Mouse (Mus musculus) midbrain, embryonic 16.5 days (tissue): ENCODE results near the gene Olfr94. TPM values are rescaled to one million over a fixed set of nuclear protein-coding genes. Genes with fewer than 3 reads are reported as not detected.
"Not testable (repeated sequence)": the region's sequence is repeated elsewhere in the genome, so short reads cannot be mapped to it uniquely, and the experiment has no call there.

ENCODE experiments used
- ATAC-seq: fragments of 200-750 bp; cut with Nextera tagmentation; 2 replicates; pipeline ENCODE4 v1.8.0; 2017; ENCODE audit warnings: moderate TSS enrichment
- H3K27ac ChIP-seq: fragments of 300-500 bp; sonication (generic); 2 replicates; pipeline ENCODE4 v1.5.1; 2014; ENCODE audit warnings: mild to moderate bottlenecking, low read length, mixed read lengths
- H3K27me3 ChIP-seq: fragments of 300-500 bp; sonication (generic); 2 replicates; pipeline ENCODE4 v1.6.1; 2014; ENCODE audit warnings: low read depth, low read length, mixed read lengths; ENCODE audit not compliant: control insufficient read depth, insufficient read depth
- H3K36me3 ChIP-seq: fragments of 300-500 bp; sonication (generic); 2 replicates; pipeline ENCODE4 v1.6.1; 2014; ENCODE audit warnings: mild to moderate bottlenecking, low read length, moderate library complexity, mixed read lengths; ENCODE audit not compliant: control insufficient read depth, insufficient read depth
- H3K4me1 ChIP-seq: fragments of 300-500 bp; sonication (generic); 2 replicates; pipeline ENCODE4 v1.6.1; 2014; ENCODE audit warnings: mild to moderate bottlenecking, low read length, mixed read lengths; ENCODE audit not compliant: control insufficient read depth, insufficient read depth
- H3K4me2 ChIP-seq: fragments of 300-500 bp; sonication (generic); 2 replicates; pipeline ENCODE4 v1.6.1; 2014; ENCODE audit warnings: mild to moderate bottlenecking, low read length, mixed read lengths
- H3K4me3 ChIP-seq: fragments of 300-500 bp; sonication (generic); 2 replicates; pipeline ENCODE4 v1.5.1; 2014; ENCODE audit warnings: low read depth, mild to moderate bottlenecking, low read length, moderate library complexity, mixed read lengths
- H3K9ac ChIP-seq: fragments of 300-500 bp; sonication (generic); 2 replicates; pipeline ENCODE4 v1.6.1; 2014; ENCODE audit warnings: low read depth, low read length, mixed read lengths
- H3K9me3 ChIP-seq: fragments of 300-500 bp; sonication (generic); replicated peaks from 2 replicates; pipeline ENCODE4 v1.6.1; 2014; ENCODE audit warnings: mild to moderate bottlenecking, low read length, mixed read lengths; ENCODE audit not compliant: control insufficient read depth, poor library complexity, severe bottlenecking
- WGBS: fragments of 180-500 bp; shearing (Covaris S2); extraction: QIAGEN DNeasy Blood & Tissue Kit; methylation state at CpG from one replicate; pipeline ENCODE4 v1.1.7; 2014; 5-methylcytosine and 5-hydroxymethylcytosine counted together
- polyA plus RNA-seq: library from polyadenylated mRNA; unstranded; fragments of >200 nt; fragmentation: Nextera tagmentation; extraction: Ambion mirVana; gene quantifications from 2 replicates; pipeline ENCODE4 v1.2.1, GENCODE M21; 2015

Gene Olfr94
- polyA plus RNA-seq = not detected in 2 replicates

DNA sequence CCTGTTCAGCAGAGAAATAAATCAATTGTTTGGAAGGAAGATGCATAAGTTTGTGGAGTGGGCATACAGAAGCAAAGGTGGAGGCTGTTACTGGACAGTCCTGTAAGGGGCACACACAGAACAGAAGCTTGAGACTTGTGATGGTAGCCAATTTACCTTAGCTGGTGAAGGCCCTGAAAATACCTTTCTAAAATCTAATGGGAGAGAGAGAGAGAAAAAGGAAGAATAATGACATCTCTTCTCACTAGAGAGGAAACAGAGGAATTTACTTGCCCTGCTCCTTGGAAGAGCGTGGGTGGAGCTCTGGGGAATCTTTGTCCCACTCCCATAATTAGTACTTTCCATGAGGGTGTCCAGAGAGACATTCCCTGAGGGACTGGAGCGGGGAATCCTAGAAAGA, at the start of gene Olfr94:
Gene Olfr94 (minus strand): TSS at position 101 of the 400 bp plus-strand sequence.
- Histone ChIP-seq H3K27ac (no peak within 1 kb of the TSS), H3K4me2 (no peak within 1 kb of the TSS), H3K9me3 (no peaks in the 10 kb centered on the region), H3K36me3 (no peaks in the 10 kb centered on the region), H3K27me3 (peaks cover 3% of the 10 kb centered on the region; the same call in 1 of the 2 replicates), H3K4me1 (peaks cover 14% of the 10 kb centered on the region), H3K9ac (no peak within 1 kb of the TSS), H3K4me3 (no peak within 1 kb of the TSS)
- 81% methylated on average over 2 of the region's 2 CpGs for WGBS
- ATAC-seq = no peak

DNA sequence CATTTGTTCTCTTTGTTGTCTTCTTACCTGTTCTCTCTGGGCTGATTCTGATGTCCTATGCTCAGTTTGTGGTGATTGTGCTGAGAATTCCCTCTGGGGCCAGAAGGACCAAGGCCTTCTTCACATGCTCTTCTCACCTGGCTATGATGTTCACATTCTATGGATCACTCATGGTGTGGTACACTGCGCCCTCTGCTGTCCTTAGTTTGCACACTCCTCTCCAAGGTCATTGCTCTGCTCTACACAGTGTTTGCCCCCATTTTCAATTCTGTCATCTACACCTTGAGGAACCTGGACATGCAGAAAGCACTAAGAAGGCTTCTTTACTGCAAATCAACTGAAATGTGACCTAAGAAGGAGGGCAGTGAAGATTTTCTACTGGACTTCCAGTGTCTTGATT, 49.8 kb upstream of the Olfr94 start:
- no peak overlapping the region for H3K9ac ChIP-seq
- H3K9me3 ChIP-seq = no peaks in the 10 kb centered on the region
- no peak overlapping the region for H3K4me3 ChIP-seq
- 23% methylated on average over 1 of the region's 1 CpGs for WGBS
- no peak overlapping the region for H3K4me2 ChIP-seq
- H3K36me3 ChIP-seq = no peaks in the 10 kb centered on the region
- H3K4me1 ChIP-seq = no peaks in the 10 kb centered on the region
- no peak overlapping the region for H3K27ac ChIP-seq
- H3K27me3 ChIP-seq = no peaks in the 10 kb centered on the region
- no peak for ATAC-seq

DNA sequence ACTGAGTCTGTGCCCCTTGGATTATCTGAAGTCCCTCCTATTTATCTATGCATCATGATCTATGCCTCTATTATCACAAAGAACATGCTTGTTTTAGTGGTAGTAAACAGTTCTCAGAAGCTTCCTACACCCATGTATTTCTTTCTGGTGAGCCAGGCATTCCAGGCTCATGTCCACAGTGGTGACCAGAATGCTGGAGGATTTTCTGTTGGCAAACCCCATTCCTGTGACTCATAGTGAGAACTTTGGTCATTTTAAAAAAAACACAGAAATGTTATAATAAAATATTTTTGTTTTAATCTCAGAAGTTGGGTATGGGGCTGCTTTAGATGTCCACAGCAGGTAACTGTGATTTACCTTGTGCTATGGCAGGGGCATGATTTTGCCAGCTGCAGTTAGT, 48.7 kb upstream of the Olfr94 start:
- ATAC-seq = no peak
- Histone ChIP-seq H3K27me3 (no peaks in the 10 kb centered on the region), H3K9ac (no peak overlapping the region), H3K4me3 (no peak overlapping the region), H3K4me1 (no peaks in the 10 kb centered on the region), H3K9me3 (no peaks in the 10 kb centered on the region), H3K27ac (no peak overlapping the region), H3K4me2 (no peak overlapping the region), H3K36me3 (no peaks in the 10 kb centered on the region)

DNA sequence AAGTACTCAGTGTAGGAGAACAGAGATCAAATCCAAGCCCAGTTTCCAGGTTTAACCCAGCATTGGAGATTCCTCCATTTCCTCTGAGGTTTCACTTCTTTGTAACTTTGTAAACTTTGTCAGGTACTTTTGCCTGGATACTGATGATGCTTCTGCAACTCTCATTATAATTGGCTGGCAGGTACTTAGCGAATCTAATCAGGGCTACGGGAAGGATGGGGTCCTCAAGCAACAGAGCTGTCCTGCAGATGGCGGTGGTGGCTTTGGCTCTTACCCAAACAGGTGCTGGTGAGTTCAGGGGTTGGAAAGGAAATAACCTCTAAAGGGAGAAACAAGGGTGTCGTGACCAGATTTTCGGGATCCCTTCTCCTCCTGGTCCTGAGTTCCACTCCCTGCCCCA, 45.9 kb upstream of the Olfr94 start:
- Histone ChIP-seq H3K4me2 (no peak overlapping the region), H3K27ac (no peak overlapping the region), H3K4me1 (no peaks in the 10 kb centered on the region), H3K9me3 (no peaks in the 10 kb centered on the region), H3K36me3 (no peaks in the 10 kb centered on the region), H3K9ac (no peak overlapping the region), H3K4me3 (no peak overlapping the region), H3K27me3 (no peaks in the 10 kb centered on the region)
- WGBS = 31% methylated on average over 5 of the region's 5 CpGs
- no peak for ATAC-seq

DNA sequence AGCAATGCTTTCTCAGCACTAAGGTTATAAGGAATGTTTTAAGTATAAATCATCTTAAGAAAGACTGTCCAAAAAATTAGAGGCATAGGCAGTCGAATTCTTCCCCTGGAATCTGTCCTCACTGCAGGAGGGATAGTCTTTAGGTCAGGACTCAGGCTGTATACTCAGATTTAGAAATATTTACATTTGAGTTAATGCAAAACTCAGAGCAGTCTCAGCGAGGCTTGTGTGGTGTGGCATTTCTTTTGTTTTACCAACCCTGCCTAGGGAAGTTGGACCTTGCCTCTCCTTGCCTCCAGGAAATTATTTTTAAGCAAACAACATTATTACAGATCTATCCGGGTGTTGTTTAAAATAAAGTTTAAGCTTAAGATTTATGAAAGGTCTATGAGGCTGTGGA, 41.4 kb upstream of the Olfr94 start:
- ATAC-seq = no peak
- Histone ChIP-seq H3K4me1 (no peaks in the 10 kb centered on the region), H3K9me3 (no peaks in the 10 kb centered on the region), H3K27ac (no peak overlapping the region), H3K9ac (no peak overlapping the region), H3K36me3 (no peaks in the 10 kb centered on the region), H3K4me2 (no peak overlapping the region), H3K27me3 (no peaks in the 10 kb centered on the region), H3K4me3 (no peak overlapping the region)
- 54% methylated on average over 3 of the region's 3 CpGs for WGBS

DNA sequence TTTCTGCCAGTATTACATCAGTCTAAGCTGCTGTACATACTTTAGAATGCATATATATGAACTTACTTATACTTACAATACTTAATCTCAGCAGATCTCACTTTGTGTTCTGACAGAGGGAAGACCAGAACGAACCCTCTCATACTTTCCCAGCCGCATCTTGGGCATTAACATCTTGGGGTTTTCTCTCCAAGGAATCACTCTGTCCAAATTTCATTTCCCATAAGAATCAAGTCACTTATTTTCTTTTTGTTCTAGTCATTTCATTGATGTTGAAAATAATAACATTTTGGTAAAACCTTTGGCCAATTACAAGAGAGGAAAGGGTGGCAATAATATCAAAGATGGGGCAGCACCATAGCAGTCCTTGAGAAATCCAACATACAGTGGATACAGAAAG, 36.4 kb upstream of the Olfr94 start, which contains the start of gene Olfr97:
Gene Olfr97 (minus strand): TSS at position 101 of the 400 bp plus-strand sequence.
- H3K27me3 ChIP-seq, H3K9me3 ChIP-seq, ATAC-seq, H3K4me1 ChIP-seq, H3K36me3 ChIP-seq, H3K4me3 ChIP-seq, H3K27ac ChIP-seq, H3K4me2 ChIP-seq, H3K9ac ChIP-seq: not testable (repeated sequence)
- 87% methylated on average over 2 of the region's 2 CpGs for WGBS

DNA sequence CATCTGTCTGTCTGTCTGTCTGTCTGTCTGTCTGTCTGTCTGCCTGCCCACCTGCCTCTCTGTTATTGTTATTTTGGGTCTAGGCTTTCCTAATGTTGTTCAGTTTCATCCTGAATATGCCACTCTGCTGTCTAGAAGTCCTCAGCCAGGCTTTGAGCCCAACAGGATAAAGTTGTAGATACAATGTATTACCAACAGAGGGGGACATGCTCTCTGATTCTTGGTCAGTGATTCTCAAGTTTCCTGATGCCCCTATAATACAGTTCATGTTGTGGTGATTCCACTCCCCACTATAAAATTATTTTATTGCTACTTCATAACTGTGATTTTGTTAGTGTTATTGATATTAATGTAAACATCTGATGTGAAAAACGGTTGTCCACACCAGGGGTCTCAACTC, 21.1 kb upstream of the Olfr94 start:
- Histone ChIP-seq H3K9me3 (0 out of 2 replicates have a peak, but pooled peaks cover 2% of the 10 kb centered on the region), H3K4me1 (no peaks in the 10 kb centered on the region), H3K9ac (no peak overlapping the region), H3K27ac (no peak overlapping the region), H3K4me2 (no peak overlapping the region), H3K36me3 (no peaks in the 10 kb centered on the region), H3K27me3 (no peaks in the 10 kb centered on the region), H3K4me3 (no peak overlapping the region)
- WGBS = 22% methylated on average over 1 of the region's 1 CpGs
- ATAC-seq = no peak

DNA sequence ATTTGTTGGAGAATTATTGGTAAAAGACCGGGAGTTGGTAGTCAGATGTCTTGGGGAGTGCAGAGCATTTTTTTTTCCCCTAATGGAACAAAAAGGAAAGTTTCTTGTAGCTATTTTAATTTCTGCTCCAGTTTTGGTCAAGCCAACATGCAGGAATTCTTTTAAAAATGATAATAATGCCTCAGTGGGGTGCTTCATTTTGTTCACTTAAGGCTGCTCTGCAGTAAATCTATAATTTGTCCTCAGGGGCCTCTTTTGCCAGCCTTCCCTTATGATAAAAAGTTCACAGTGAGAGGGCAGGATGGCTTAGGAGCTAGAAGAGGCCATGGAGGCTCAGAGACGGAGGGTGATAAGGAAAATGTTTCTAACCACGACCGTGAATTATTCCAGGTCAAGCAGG, 19.1 kb upstream of the Olfr94 start, which contains the start of gene Olfr96:
Gene Olfr96 (plus strand): TSS at position 301 of the 400 bp plus-strand sequence.
- Histone ChIP-seq H3K4me2 (no peak within 1 kb of the TSS), H3K36me3 (no peaks in the 10 kb centered on the region), H3K27me3 (no peaks in the 10 kb centered on the region), H3K9me3 (0 out of 2 replicates have a peak, but pooled peaks cover 2% of the 10 kb centered on the region), H3K4me3 (no peak within 1 kb of the TSS), H3K9ac (no peak within 1 kb of the TSS), H3K27ac (no peak within 1 kb of the TSS), H3K4me1 (no peaks in the 10 kb centered on the region)
- WGBS = 53% methylated on average over 4 of the region's 4 CpGs
- ATAC-seq = no peak

DNA sequence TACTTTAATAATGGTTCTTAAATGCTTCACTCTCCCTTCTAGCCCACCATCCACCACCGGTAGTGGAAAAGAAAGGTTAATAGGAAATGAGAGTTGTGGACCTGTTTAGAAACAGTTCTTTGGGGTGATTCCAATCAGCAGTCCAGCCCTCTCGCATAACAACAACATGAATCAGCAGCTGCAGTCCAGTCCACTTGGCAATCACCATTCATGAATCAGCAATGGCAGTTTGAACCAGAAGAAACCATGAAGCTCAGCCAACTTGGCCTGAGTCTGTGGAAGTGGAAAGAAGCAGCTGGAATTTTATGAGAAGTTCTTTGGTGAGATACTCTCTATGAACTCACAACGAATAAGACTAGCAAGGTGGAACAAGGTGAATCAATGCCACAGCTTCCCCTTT, 17.7 kb upstream of the Olfr94 start:
- no peak for ATAC-seq
- no peak overlapping the region for H3K4me3 ChIP-seq
- H3K36me3 ChIP-seq = no peaks in the 10 kb centered on the region
- no peak overlapping the region for H3K27ac ChIP-seq
- H3K4me1 ChIP-seq = no peaks in the 10 kb centered on the region
- H3K9ac ChIP-seq = no peak overlapping the region
- H3K9me3 ChIP-seq = 0 out of 2 replicates have a peak, but pooled peaks cover 2% of the 10 kb centered on the region
- H3K27me3 ChIP-seq = no peaks in the 10 kb centered on the region
- H3K4me2 ChIP-seq = no peak overlapping the region
- 85% methylated on average over 3 of the region's 3 CpGs for WGBS
